Mouse (Mus musculus) splenic B cell, adult 2 months (primary cell): ENCODE results near the gene Grn.
"Not testable (repeated sequence)": the region's sequence is repeated elsewhere in the genome, so short reads cannot be mapped to it uniquely, and the experiment has no call there.

ENCODE experiments used
- DNase-seq: peaks from one replicate; pipeline ENCODE4 v3.0.0-alpha.2; 2011; ENCODE audit warnings: low read depth, low spot score
- H3K27me3 ChIP-seq: 2 replicates; pipeline ENCODE4 v1.6.1; 2012; ENCODE audit warnings: mild to moderate bottlenecking, low read length, moderate library complexity, mixed read lengths; ENCODE audit not compliant: control insufficient read depth, poor library complexity, insufficient read depth, severe bottlenecking
- H3K36me3 ChIP-seq: 2 replicates; pipeline ENCODE4 v1.6.1; 2012; ENCODE audit warnings: mild to moderate bottlenecking, low read length, moderate library complexity, mixed read lengths; ENCODE audit not compliant: control insufficient read depth, poor library complexity, insufficient read depth, severe bottlenecking

Gene Grn

GRCm38 (mm10) chr11:102408344-102408876 lies 21.7 kb upstream of the Grn start:
- no peaks in the 10 kb centered on the region for H3K36me3 ChIP-seq
- no peaks in the 10 kb centered on the region for H3K27me3 ChIP-seq
- DNase-seq: peak; percentile 97

- H3K36me3 ChIP-seq: no peaks in the 10 kb centered on the region
- DNase-seq: no peak
These were observed 21.0 kb upstream of the Grn start for GRCm38 (mm10) chr11:102408888-102409794.

GRCm38 (mm10) chr11:102409795-102410330 lies 20.3 kb upstream of the Grn start:
- no peaks in the 10 kb centered on the region for H3K36me3 ChIP-seq
- no peaks in the 10 kb centered on the region for H3K27me3 ChIP-seq
- no peak for DNase-seq

More at GRCm38 (mm10) chr11:102408888-102409794, 21.0 kb upstream of the Grn start:
- H3K27me3 ChIP-seq: no peaks in the 10 kb centered on the region

- not testable (repeated sequence) for H3K27me3 ChIP-seq, H3K36me3 ChIP-seq, DNase-seq
These were observed 19.8 kb upstream of the Grn start for GRCm38 (mm10) chr11:102410345-102410744.

DNA sequence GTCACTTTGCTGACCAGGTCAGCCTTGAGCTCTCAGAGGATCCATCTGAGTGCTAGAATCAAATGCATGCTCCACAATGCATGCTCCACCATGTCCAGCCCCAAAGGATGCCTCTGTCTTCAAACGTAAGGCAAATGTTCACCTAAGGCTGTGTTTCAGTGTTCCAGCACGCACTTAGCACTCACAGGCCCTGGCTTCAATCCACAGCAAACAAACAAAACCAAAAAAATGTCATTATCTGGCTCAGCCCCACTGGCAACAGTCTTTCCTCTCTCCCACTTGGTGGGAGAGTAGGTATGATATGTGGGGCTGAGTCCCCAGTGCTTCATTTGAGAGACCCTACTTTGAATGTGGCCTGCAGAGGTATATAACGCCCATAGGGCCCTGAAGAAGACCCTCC lies 19.1 kb upstream of the Grn start:
- Histone ChIP-seq H3K27me3 (no peaks in the 10 kb centered on the region), H3K36me3 (no peaks in the 10 kb centered on the region)
- no peak for DNase-seq

- no peaks in the 10 kb centered on the region for H3K27me3 ChIP-seq
- peak; percentile 92 for DNase-seq
These were observed 18.4 kb upstream of the Grn start for GRCm38 (mm10) chr11:102411704-102412103.

GRCm38 (mm10) chr11:102413059-102413458 lies 17.1 kb upstream of the Grn start:
- Histone ChIP-seq H3K27me3 (no peaks in the 10 kb centered on the region), H3K36me3 (no peaks in the 10 kb centered on the region)
- no peak for DNase-seq

More at GRCm38 (mm10) chr11:102411704-102412103, 18.4 kb upstream of the Grn start:
- H3K36me3 ChIP-seq: no peaks in the 10 kb centered on the region

GRCm38 (mm10) chr11:102415034-102415802 lies 14.9 kb upstream of the Grn start:
- DNase-seq: no peak
- H3K27me3 ChIP-seq: no peaks in the 10 kb centered on the region

DNA sequence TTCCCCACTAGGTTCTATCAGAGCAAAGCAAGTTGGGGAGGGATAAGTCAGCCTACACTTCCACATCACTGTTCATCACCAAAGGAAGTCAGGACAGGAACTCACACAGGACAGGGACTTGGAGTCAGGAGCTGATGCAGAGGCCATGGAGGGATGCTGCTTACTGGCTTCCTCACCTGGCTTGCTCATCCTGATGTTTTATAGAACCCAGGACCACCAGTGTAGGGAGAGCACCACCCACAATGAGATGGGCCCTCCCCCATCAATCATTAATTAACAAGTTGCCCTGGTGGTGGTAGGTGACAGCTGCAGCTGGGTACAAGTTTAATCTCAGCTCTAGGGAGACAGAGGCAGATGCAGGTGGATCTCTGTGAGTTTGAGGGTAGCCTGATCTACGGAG lies 13.0 kb upstream of the Grn start:
- DNase-seq: no peak

More at GRCm38 (mm10) chr11:102415034-102415802, 14.9 kb upstream of the Grn start:
- H3K36me3 ChIP-seq: no peaks in the 10 kb centered on the region

DNA sequence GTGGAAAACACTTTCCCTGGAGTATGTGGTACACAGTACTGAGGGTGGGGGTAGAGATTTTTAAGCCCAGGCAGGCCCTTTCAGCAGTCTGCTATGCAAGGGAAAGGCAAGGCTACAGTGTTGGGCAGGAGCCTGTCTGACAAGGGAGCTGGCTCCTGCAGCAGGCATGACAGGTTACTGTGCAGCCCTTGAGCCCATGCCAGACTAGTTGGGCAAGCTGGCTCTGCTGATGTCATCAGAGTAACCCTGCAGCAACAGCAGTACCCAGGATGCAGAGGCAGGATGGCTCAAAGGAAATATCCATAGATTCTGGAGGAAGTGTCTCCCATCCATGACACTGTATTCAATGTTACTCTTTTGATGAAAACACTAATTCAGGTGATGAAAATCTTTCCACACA lies 11.2 kb upstream of the Grn start:
- Histone ChIP-seq H3K27me3 (no peaks in the 10 kb centered on the region), H3K36me3 (no peaks in the 10 kb centered on the region)
- no peak for DNase-seq

More for the DNA sequence above, 13.0 kb upstream of the Grn start:
- no peaks in the 10 kb centered on the region for H3K36me3 ChIP-seq
- H3K27me3 ChIP-seq: no peaks in the 10 kb centered on the region

DNA sequence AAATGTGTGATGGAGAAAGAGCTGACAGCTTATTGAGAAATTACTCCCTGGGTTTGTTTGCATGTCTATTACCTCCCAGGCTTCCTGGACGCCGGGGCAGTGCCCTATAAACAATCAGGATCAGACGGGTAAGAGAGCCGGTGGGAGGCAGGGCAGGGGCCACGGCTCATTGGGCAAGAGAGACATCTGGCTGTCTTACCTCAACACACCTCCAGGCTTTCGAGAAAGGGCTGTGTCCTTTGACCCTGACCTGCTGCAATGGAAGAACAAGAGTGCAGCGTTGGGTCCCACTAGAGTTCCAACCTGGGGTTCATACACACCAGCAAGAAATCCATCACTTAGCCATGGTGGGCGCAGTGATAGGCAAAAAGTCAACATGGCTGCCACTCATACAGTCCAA lies 8.6 kb upstream of the Grn start:
- H3K27me3 ChIP-seq: no peaks in the 10 kb centered on the region
- H3K36me3 ChIP-seq: no peaks in the 10 kb centered on the region
- DNase-seq: no peak

GRCm38 (mm10) chr11:102424666-102425065 lies 5.4 kb upstream of the Grn start:
- DNase-seq: no peak
- H3K27me3 ChIP-seq: no peaks in the 10 kb centered on the region
- no peaks in the 10 kb centered on the region for H3K36me3 ChIP-seq

- H3K27me3 ChIP-seq: no peaks in the 10 kb centered on the region
- no peak for DNase-seq
- H3K36me3 ChIP-seq: no peaks in the 10 kb centered on the region
These were observed 4.4 kb upstream of the Grn start for GRCm38 (mm10) chr11:102425555-102426316.

DNA sequence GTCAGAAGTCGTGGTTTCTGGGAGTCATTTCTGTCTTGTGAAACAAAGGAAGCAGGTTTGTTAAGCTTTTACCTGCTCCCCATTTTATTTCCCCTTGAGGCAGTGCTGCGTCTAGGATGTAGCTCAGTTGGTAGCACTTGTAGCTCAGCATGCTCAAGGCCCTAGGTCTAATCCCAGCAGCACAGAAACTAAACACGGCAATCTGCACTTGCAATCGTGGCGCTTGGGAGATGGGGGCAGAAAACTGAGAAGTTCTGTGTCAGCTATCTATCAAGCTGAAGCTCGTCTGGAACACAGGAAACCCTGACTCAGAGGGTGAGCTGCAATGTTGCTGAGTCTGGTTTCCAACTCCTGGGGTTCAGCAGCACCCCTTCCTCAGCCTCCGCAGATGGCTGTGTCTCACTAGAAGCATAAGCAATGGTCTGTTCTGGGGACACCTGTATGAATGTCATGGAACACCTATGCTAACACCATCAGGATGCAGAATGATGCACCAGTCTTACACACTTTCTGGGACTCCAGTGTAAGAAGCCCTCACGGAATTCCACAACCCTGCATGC lies 1.1 kb upstream of the Grn start:
- H3K36me3 ChIP-seq: no peaks in the 10 kb centered on the region
- no peaks in the 10 kb centered on the region for H3K27me3 ChIP-seq
- no peak for DNase-seq
